Mouse (Mus musculus) stomach, embryonic 16.5 days (tissue): ENCODE data around the gene Gm5538. TPM values are rescaled to one million over a fixed set of nuclear protein-coding genes. Genes with fewer than 3 reads are reported as not detected.

ENCODE experiments used
- ATAC-seq: fragments of 200-750 bp; cut with Nextera tagmentation; 2 replicates; pipeline ENCODE4 v1.8.0; 2017; ENCODE audit warnings: moderate number of reproducible peaks, moderate TSS enrichment; ENCODE audit not compliant: insufficient read depth, low FRiP score
- H3K27ac ChIP-seq: fragments of 300-500 bp; sonication (generic); 2 replicates; pipeline ENCODE4 v1.5.1; 2014; ENCODE audit warnings: low read length
- H3K27me3 ChIP-seq: fragments of 300-500 bp; sonication (generic); 2 replicates; pipeline ENCODE4 v1.6.1; 2014; ENCODE audit warnings: low read length, control low read depth, mixed read lengths; ENCODE audit not compliant: control insufficient read depth, insufficient read depth
- H3K36me3 ChIP-seq: fragments of 300-500 bp; sonication (generic); 2 replicates; pipeline ENCODE4 v1.6.1; 2014; ENCODE audit warnings: low read length; ENCODE audit not compliant: control insufficient read depth, insufficient read depth
- H3K4me1 ChIP-seq: fragments of 300-500 bp; sonication (generic); 2 replicates; pipeline ENCODE4 v1.6.1; 2014; ENCODE audit warnings: low read length, control low read depth, mixed read lengths; ENCODE audit not compliant: control insufficient read depth, insufficient read depth
- H3K4me2 ChIP-seq: fragments of 300-500 bp; sonication (generic); 2 replicates; pipeline ENCODE4 v1.6.1; 2014; ENCODE audit warnings: low read depth, low read length, mixed read lengths
- H3K4me3 ChIP-seq: fragments of 300-500 bp; sonication (generic); replicated peaks from 2 replicates; pipeline ENCODE4 v1.5.1; 2014; ENCODE audit warnings: mild to moderate bottlenecking, low read length
- H3K9ac ChIP-seq: fragments of 300-500 bp; sonication (generic); 2 replicates; pipeline ENCODE4 v1.6.1; 2014; ENCODE audit warnings: low read length
- H3K9me3 ChIP-seq: fragments of 300-500 bp; sonication (generic); replicated peaks from 2 replicates; pipeline ENCODE4 v1.6.1; 2016; ENCODE audit warnings: low read length, control low read depth; ENCODE audit not compliant: control insufficient read depth
- WGBS: fragments of 180-500 bp; shearing (Covaris S2); extraction: QIAGEN DNeasy Blood & Tissue Kit; methylation state at CpG from one replicate; pipeline ENCODE4 v1.1.7; 2014; 5-methylcytosine and 5-hydroxymethylcytosine counted together
- polyA plus RNA-seq: library from polyadenylated mRNA; unstranded; fragments of >200 nt; fragmentation: Nextera tagmentation; extraction: Ambion mirVana; gene quantifications from 2 replicates; pipeline ENCODE4 v1.2.1, GENCODE M21; 2015

The Gm5538 gene
- polyA plus RNA-seq: not detected in 2 replicates

- no peak for ATAC-seq
- no peak within 1 kb of the TSS for H3K27ac ChIP-seq
- no peaks in the 10 kb centered on the region for H3K36me3 ChIP-seq
- H3K4me3 ChIP-seq: no peak within 1 kb of the TSS
- H3K4me2 ChIP-seq: no peak within 1 kb of the TSS
- no peaks in the 10 kb centered on the region for H3K9me3 ChIP-seq
- WGBS: 86% methylated on average over 2 of the region's 2 CpGs
- H3K4me1 ChIP-seq: no peaks in the 10 kb centered on the region
- H3K27me3 ChIP-seq: no peaks in the 10 kb centered on the region
- H3K9ac ChIP-seq: no peak within 1 kb of the TSS
These were observed at the start of gene Gm5538 for GRCm38 (mm10) chr3:59729490-59729889. Gene Gm5538, plus strand, starts transcription at chr3:59729790.

- WGBS: 79% methylated on average over 3 of the region's 3 CpGs
- H3K4me1 ChIP-seq: no peaks in the 10 kb centered on the region
- no peaks in the 10 kb centered on the region for H3K27me3 ChIP-seq
- no peak for ATAC-seq
- H3K4me2 ChIP-seq: no peak overlapping the region
- H3K9ac ChIP-seq: no peak overlapping the region
- no peaks in the 10 kb centered on the region for H3K36me3 ChIP-seq
- H3K4me3 ChIP-seq: no peak overlapping the region
- H3K27ac ChIP-seq: no peak overlapping the region
- H3K9me3 ChIP-seq: no peaks in the 10 kb centered on the region
These were observed 32.2 kb upstream of the Gm5538 start for GRCm38 (mm10) chr3:59697391-59697790.

DNA sequence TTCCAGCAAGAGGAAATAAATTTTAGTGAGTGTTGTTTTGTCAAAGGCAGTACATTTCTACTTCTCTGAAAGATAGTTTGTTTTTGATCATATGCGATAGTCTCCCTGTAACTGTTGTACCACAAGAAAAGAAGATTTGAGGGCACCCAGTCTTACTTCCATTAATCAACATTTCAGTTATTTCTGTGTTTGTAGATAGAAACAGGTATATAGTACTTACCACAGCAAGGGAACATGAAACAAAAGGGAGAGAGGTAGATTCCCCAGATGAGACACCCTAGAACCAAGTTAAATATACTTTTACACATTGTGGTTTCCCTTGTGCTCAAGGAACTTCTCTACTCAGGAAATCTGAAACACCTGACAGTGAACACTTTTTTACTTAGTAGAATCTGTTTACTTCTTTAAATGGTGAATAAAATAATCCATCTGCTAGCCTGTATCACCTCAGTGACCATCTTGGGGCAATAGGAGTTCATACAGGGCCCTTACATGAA, 26.9 kb upstream of the Gm5538 start:
- no peak for ATAC-seq
- Histone ChIP-seq H3K9ac (no peak overlapping the region), H3K9me3 (no peaks in the 10 kb centered on the region), H3K27ac (no peak overlapping the region), H3K4me3 (no peak overlapping the region), H3K27me3 (no peaks in the 10 kb centered on the region), H3K4me2 (no peak overlapping the region), H3K4me1 (no peaks in the 10 kb centered on the region), H3K36me3 (no peaks in the 10 kb centered on the region)
- 89% methylated on average over 1 of the region's 1 CpGs for WGBS

DNA sequence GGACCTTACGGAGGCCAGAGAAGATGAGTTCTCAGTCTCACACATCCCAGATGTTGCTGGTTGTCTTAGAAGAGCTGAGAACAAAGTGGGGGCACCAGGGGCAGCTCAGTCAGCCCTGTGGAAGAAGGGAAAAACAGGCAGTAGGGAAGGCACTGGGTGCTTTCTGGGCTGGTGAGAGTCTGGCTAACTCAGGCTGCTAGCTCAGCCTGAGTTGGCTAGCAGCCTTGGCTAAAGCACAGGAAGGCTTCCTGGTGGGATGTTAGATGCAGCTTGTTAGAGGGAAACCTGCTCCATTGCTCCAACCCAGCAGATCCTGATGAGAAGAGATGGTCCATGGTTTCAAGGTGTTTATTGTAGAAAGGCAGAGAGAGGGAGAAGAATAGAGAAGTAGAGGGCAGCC, 10.3 kb downstream of the Gm5538 start:
- no peak for ATAC-seq
- H3K36me3 ChIP-seq: no peaks in the 10 kb centered on the region
- no peaks in the 10 kb centered on the region for H3K4me1 ChIP-seq
- H3K4me3 ChIP-seq: no peak overlapping the region
- 100% methylated on average over 1 of the region's 1 CpGs for WGBS
- H3K9ac ChIP-seq: no peak overlapping the region
- H3K9me3 ChIP-seq: no peaks in the 10 kb centered on the region
- H3K27ac ChIP-seq: no peak overlapping the region
- no peak overlapping the region for H3K4me2 ChIP-seq
- H3K27me3 ChIP-seq: no peaks in the 10 kb centered on the region

- no peaks in the 10 kb centered on the region for H3K9me3 ChIP-seq
- no peaks in the 10 kb centered on the region for H3K36me3 ChIP-seq
- H3K4me2 ChIP-seq: no peak overlapping the region
- H3K9ac ChIP-seq: no peak overlapping the region
- no peaks in the 10 kb centered on the region for H3K27me3 ChIP-seq
- no peak for ATAC-seq
- no peak overlapping the region for H3K27ac ChIP-seq
- no peaks in the 10 kb centered on the region for H3K4me1 ChIP-seq
- no peak overlapping the region for H3K4me3 ChIP-seq
- WGBS: 6% methylated on average over 2 of the region's 2 CpGs
These were observed 14.6 kb downstream of the Gm5538 start for GRCm38 (mm10) chr3:59744181-59744580.

Other genes with a start within 250 kb of the Gm5538 start
- not detected in 2 replicates for gene Gm8298, start 131.3 kb downstream of the Gm5538 start, polyA plus RNA-seq
- gene C130079G13Rik, start 195.4 kb downstream of the Gm5538 start, polyA plus RNA-seq: 0.10 and 0.15 TPM in 2 replicates